Mouse (Mus musculus) bone marrow, adult 2 months (tissue): ENCODE measurements around the gene Lsp1. TPM values are rescaled to one million over a fixed set of nuclear protein-coding genes. Genes with fewer than 3 reads are reported as not detected.

Experiments used
- H3K27ac ChIP-seq: fragments of 200-500 bp; 2 replicates; pipeline ENCODE4 v1.5.1; 2012; ENCODE audit warnings: low read depth, mild to moderate bottlenecking, control low read depth, inconsistent platforms, low read length; ENCODE audit not compliant: control insufficient read depth, poor library complexity, insufficient read depth
- H3K4me1 ChIP-seq: fragments of 200-500 bp; 2 replicates; pipeline ENCODE4 v1.6.1; 2011; ENCODE audit warnings: low read length; ENCODE audit not compliant: control insufficient read depth, insufficient read depth
- H3K4me3 ChIP-seq: fragments of 200-500 bp; replicated peaks from 2 replicates; pipeline ENCODE3; 2011; ENCODE audit warnings: mild to moderate bottlenecking, low read depth, low read length, control low read depth; ENCODE audit not compliant: control insufficient read depth
- CTCF ChIP-seq: fragments of 200-500 bp; IDR thresholded peaks from 2 replicates; pipeline ENCODE4 v1.5.1; 2011; ENCODE audit warnings: low read length, control low read depth; ENCODE audit not compliant: control insufficient read depth, insufficient read depth
- POLR2A ChIP-seq: fragments of 200-500 bp; IDR thresholded peaks from 2 replicates; pipeline ENCODE4 v1.6.1; 2011; ENCODE audit warnings: low read depth, mild to moderate bottlenecking, control low read depth, low read length, borderline replicate concordance; ENCODE audit not compliant: control insufficient read depth
- WGBS: fragments of 180-500 bp; shearing (Covaris S2); methylation state at CpG from one replicate; pipeline ENCODE4 v1.1.7; 2018; 5-methylcytosine and 5-hydroxymethylcytosine counted together
- polyA plus RNA-seq: library from polyadenylated mRNA; stranded (reverse); fragments of >200 nt; gene quantifications from 2 replicates; pipeline ENCODE4 v1.2.4, GENCODE M21; 2011; ENCODE audit warnings: low replicate concordance; ENCODE audit not compliant: missing spikeins, insufficient read depth, insufficient read length

Lsp1 gene
- polyA plus RNA-seq, 1 experiment: 280 TPM

GRCm38 (mm10) chr7:142470171-142470691 lies 9.6 kb downstream of the Lsp1 start:
- H3K4me3 ChIP-seq: no peak overlapping the region
- 74% methylated on average over 7 of the region's 7 CpGs for WGBS
- no peak overlapping the region for H3K27ac ChIP-seq
- H3K4me1 ChIP-seq: peaks cover 1% of the 10 kb centered on the region
- TF ChIP-seq POLR2A (no peak), CTCF (no peak)

- Histone ChIP-seq H3K4me1 (peaks cover 1% of the 10 kb centered on the region), H3K4me3 (no peak overlapping the region), H3K27ac (no peak overlapping the region)
- TF ChIP-seq CTCF (no peak), POLR2A (no peak)
- 50% methylated on average over 4 of the region's 4 CpGs for WGBS
These were observed 10.3 kb downstream of the Lsp1 start for GRCm38 (mm10) chr7:142470808-142471413.

GRCm38 (mm10) chr7:142471414-142471861 lies 10.8 kb downstream of the Lsp1 start:
- no peak overlapping the region for H3K4me3 ChIP-seq
- peaks cover 1% of the 10 kb centered on the region for H3K4me1 ChIP-seq
- no peak overlapping the region for H3K27ac ChIP-seq
- 79% methylated on average over 6 of the region's 6 CpGs for WGBS
- no peak for TF ChIP-seq POLR2A
- TF ChIP-seq CTCF: no peak

GRCm38 (mm10) chr7:142471884-142472570 lies 11.4 kb downstream of the Lsp1 start:
- H3K4me3 ChIP-seq: no peak overlapping the region
- WGBS: 51% methylated on average over 15 of the region's 15 CpGs
- H3K4me1 ChIP-seq: peaks cover 1% of the 10 kb centered on the region
- H3K27ac ChIP-seq: no peak overlapping the region
- TF ChIP-seq POLR2A (no peak), CTCF (no peak)

- Histone ChIP-seq H3K4me1 (no peaks in the 10 kb centered on the region; the same call in none of the 2 replicates), H3K4me3 (no peak overlapping the region), H3K27ac (no peak overlapping the region)
- TF ChIP-seq CTCF (no peak), POLR2A (no peak)
- 80% methylated on average over 4 of the region's 4 CpGs for WGBS
These were observed 12.3 kb downstream of the Lsp1 start for GRCm38 (mm10) chr7:142472936-142473335.

GRCm38 (mm10) chr7:142473476-142473875 lies 12.9 kb downstream of the Lsp1 start:
- Histone ChIP-seq H3K4me3 (no peak overlapping the region), H3K4me1 (no peaks in the 10 kb centered on the region; the same call in none of the 2 replicates), H3K27ac (no peak overlapping the region)
- no peak for TF ChIP-seq POLR2A
- no peak for TF ChIP-seq CTCF
- WGBS: 75% methylated on average over 2 of the region's 2 CpGs

GRCm38 (mm10) chr7:142474799-142475198 lies 14.2 kb downstream of the Lsp1 start:
- Histone ChIP-seq H3K4me1 (no peaks in the 10 kb centered on the region; the same call in none of the 2 replicates), H3K27ac (no peak overlapping the region), H3K4me3 (no peak overlapping the region)
- 84% methylated on average over 14 of the region's 14 CpGs for WGBS
- TF ChIP-seq CTCF (no peak), POLR2A (no peak)

GRCm38 (mm10) chr7:142475641-142476040 lies 15.0 kb downstream of the Lsp1 start:
- 75% methylated on average over 7 of the region's 7 CpGs for WGBS
- no peak overlapping the region for H3K27ac ChIP-seq
- TF ChIP-seq CTCF (no peak), POLR2A (no peak)
- H3K4me3 ChIP-seq: no peak overlapping the region
- no peaks in the 10 kb centered on the region; the same call in none of the 2 replicates for H3K4me1 ChIP-seq
